Mouse (Mus musculus): ENCODE measurements around the gene Pelp1. TPM values are rescaled to one million over a fixed set of nuclear protein-coding genes. Genes with fewer than 3 reads are reported as not detected.

Gene Pelp1
- polyA plus RNA-seq (2016; fragmentation: Nextera tagmentation; extraction: Ambion mirVana) = 52.2 and 53.2 TPM in 2 replicates

DNA sequence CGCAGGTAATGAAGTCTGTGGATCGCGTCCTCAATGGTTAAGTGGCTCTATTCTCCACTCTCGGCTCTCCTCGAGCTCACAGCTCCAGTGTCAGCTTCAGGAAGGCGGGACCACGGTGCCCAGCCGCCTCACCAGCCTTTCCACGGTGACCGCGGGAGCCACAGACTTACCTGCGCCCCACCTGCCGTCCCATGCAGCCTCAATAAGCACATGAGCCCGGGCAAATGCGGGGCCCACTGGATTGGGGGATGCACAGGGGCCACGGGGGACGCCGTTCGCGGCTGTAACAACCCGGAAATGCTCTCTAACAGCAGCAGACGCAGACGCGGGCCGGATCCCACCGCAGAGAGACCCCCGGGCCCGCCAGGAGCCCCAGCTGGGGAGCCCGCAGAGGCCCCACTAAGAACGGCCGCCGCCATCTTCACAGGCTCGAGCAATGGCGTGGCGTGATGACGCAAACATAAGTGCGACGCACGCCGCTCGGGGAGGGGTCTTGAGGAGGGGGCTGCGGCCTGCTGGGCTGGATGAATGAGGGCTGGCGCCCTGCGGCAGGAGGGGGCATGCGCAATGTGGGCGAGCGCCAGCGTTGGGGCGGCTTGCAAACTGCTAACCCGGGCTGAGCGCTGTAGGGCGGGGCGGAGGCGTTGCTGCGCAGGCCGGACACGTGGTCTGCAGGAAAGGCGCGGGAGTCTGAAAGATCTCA, at the start of gene Pelp1:
TSS of gene Pelp1 (minus strand) at position 438 of the 703 bp plus-strand sequence.
- DNase-seq (ENCODE audit: low spot score) = peak; percentile 99
- H3K4me3 ChIP-seq = peak within 1 kb of the TSS; percentile 98
- peak within 1 kb of the TSS; percentile 96 for H3K27ac ChIP-seq (replicated peaks)
- H3K9me3 ChIP-seq (replicated peaks) = no peaks in the 10 kb centered on the region
- peaks cover 26% of the 10 kb centered on the region for H3K36me3 ChIP-seq
- H3K4me1 ChIP-seq = peaks cover 26% of the 10 kb centered on the region
- no peaks in the 10 kb centered on the region for H3K27me3 ChIP-seq (ENCODE audit: low read depth, poor library complexity, severe bottlenecking)
- WGBS = under 1% methylated on average over 59 of the region's 59 CpGs

GRCm38 (mm10) chr11:70458688-70459600, 49.1 kb upstream of the Pelp1 start, which contains the start of gene Zmynd15:
Zmynd15 (plus strand) TSS chr11:70459433.
- Histone ChIP-seq H3K9me3 (replicated peaks) (no peaks in the 10 kb centered on the region), H3K27me3 (ENCODE audit: low read depth, poor library complexity, severe bottlenecking) (peaks cover 64% of the 10 kb centered on the region), H3K27ac (replicated peaks) (peak within 1 kb of the TSS; percentile 46), H3K36me3 (peaks cover 6% of the 10 kb centered on the region; the same call in 1 of the 2 replicates), H3K4me3 (peak within 1 kb of the TSS; percentile 60), H3K4me1 (peaks cover 14% of the 10 kb centered on the region)
- DNase-seq (ENCODE audit: low spot score) = peak; percentile 37
- WGBS = 15% methylated on average over 32 of the region's 32 CpGs

GRCm38 (mm10) chr11:70453261-70454044, 43.6 kb upstream of the Pelp1 start:
- Histone ChIP-seq H3K9me3 (replicated peaks) (no peaks in the 10 kb centered on the region), H3K4me1 (peaks cover 25% of the 10 kb centered on the region), H3K27me3 (ENCODE audit: low read depth, poor library complexity, severe bottlenecking) (peaks cover 9% of the 10 kb centered on the region), H3K4me3 (peak overlapping the region; percentile 11; the same call in 1 of the 2 replicates), H3K27ac (replicated peaks) (no peak overlapping the region), H3K36me3 (peaks cover 15% of the 10 kb centered on the region; the same call in 1 of the 2 replicates)
- WGBS = 88% methylated on average over 9 of the region's 9 CpGs
- DNase-seq (ENCODE audit: low spot score) = no peak

DNA sequence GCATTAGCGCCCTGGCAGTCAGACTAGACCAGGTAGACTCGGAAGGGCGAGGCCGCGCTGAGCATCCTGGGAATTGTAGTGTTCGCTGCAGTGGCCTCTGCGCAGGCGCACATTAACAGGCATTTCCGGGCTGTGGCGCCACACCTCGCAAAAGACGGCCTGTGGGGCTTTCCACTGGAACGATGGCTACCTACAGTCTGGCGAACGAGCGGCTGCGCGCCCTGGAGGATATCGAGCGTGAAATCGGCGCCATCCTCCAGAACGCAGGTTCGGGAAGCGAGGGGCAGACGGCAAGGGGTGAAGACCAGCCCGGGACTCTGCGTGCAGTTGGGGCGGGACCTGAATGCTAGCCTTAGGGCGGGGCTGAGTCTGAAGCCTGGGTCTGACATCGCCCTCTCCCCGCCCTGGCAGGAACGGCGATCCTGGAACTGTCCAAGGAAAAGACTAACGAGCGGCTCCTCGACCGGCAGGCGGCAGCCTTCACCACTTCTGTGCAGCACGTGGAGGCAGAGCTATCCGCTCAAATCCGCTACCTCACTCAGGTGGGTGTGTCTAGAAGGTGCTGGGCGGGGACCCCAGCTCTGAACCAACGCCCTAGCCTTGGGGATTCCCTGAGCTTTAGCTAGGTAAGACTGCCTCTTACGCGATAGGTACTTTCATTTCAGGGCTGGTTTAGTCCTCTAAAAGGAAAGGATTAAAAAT, 42.1 kb upstream of the Pelp1 start, which contains the start of gene Med11:
TSS of gene Med11 (plus strand) at position 123 of the 702 bp plus-strand sequence.
- under 1% methylated on average over 46 of the region's 46 CpGs for WGBS
- Histone ChIP-seq H3K4me1 (peaks cover 25% of the 10 kb centered on the region), H3K36me3 (peaks cover 15% of the 10 kb centered on the region; the same call in 1 of the 2 replicates), H3K9me3 (replicated peaks) (no peaks in the 10 kb centered on the region), H3K4me3 (peak within 1 kb of the TSS; percentile 82), H3K27ac (replicated peaks) (peak within 1 kb of the TSS; percentile 95), H3K27me3 (ENCODE audit: low read depth, poor library complexity, severe bottlenecking) (no peaks in the 10 kb centered on the region)
- peak; percentile 95 for DNase-seq (ENCODE audit: low spot score)

DNA sequence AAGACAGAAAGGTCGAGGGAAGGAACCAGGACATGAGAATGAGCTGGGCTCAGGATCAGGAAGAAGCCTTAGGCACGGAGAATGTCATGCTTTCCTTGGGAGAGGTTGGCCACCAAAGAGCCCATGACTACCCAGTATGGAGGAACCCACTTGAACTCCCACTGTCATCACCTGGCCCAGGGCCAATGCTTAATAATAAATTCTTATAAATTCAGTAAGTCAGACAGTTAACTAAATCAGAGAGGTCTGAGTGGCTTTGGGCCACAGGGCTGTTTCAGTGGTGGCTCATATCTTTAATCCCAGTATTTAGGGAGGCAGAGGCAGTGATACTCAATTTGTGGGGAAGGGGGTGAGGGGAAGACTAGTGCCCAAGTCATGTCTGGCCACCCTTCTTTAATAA, 41.1 kb upstream of the Pelp1 start:
- H3K4me3 ChIP-seq = peak overlapping the region; percentile 82; the same call in 1 of the 2 replicates
- H3K4me1 ChIP-seq = peaks cover 25% of the 10 kb centered on the region
- WGBS = 85% methylated on average over 2 of the region's 2 CpGs
- H3K9me3 ChIP-seq (replicated peaks) = no peaks in the 10 kb centered on the region
- no peak overlapping the region for H3K27ac ChIP-seq (replicated peaks)
- H3K27me3 ChIP-seq (ENCODE audit: low read depth, poor library complexity, severe bottlenecking) = no peaks in the 10 kb centered on the region
- DNase-seq (ENCODE audit: low spot score) = no peak
- H3K36me3 ChIP-seq = peaks cover 15% of the 10 kb centered on the region; the same call in 1 of the 2 replicates

GRCm38 (mm10) chr11:70447373-70447772, 37.5 kb upstream of the Pelp1 start:
- DNase-seq (ENCODE audit: low spot score) = no peak
- 72% methylated on average over 1 of the region's 1 CpGs for WGBS
- peaks cover 11% of the 10 kb centered on the region for H3K4me1 ChIP-seq
- H3K27me3 ChIP-seq (ENCODE audit: low read depth, poor library complexity, severe bottlenecking) = no peaks in the 10 kb centered on the region
- no peak overlapping the region for H3K27ac ChIP-seq (replicated peaks)
- H3K36me3 ChIP-seq = 0 out of 2 replicates have a peak, but pooled peaks cover 3% of the 10 kb centered on the region
- no peaks in the 10 kb centered on the region for H3K9me3 ChIP-seq (replicated peaks)
- H3K4me3 ChIP-seq = no peak overlapping the region

DNA sequence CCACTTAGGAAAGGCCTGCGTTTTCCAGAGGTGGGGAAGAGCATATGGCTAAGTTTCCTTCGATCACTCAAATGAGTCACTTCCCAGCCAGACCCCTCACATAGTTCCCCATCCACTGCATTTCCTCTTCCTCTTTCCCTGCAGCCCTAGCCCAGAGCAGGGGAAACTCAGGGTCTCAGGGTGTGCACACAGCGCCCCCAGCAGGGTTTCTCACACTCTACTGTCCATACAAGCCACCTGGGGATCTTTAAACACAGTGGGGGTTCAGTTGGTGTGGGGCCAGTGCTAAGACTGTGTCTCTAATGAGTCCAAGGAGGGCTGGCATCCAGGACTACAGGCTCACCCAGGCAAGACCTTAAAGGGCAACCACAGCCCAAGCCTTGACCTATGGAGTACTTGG, 36.9 kb upstream of the Pelp1 start:
- Histone ChIP-seq H3K9me3 (replicated peaks) (no peaks in the 10 kb centered on the region), H3K4me3 (no peak overlapping the region), H3K36me3 (peaks cover 9% of the 10 kb centered on the region), H3K4me1 (peaks cover 7% of the 10 kb centered on the region; the same call in 1 of the 2 replicates), H3K27ac (replicated peaks) (no peak overlapping the region), H3K27me3 (ENCODE audit: low read depth, poor library complexity, severe bottlenecking) (no peaks in the 10 kb centered on the region)
- WGBS = 48% methylated on average over 3 of the region's 3 CpGs
- DNase-seq (ENCODE audit: low spot score) = no peak

GRCm38 (mm10) chr11:70444667-70445066, 34.8 kb upstream of the Pelp1 start:
- no peak overlapping the region for H3K27ac ChIP-seq (replicated peaks)
- no peaks in the 10 kb centered on the region for H3K27me3 ChIP-seq (ENCODE audit: low read depth, poor library complexity, severe bottlenecking)
- no peak for DNase-seq (ENCODE audit: low spot score)
- H3K36me3 ChIP-seq = peaks cover 29% of the 10 kb centered on the region
- 77% methylated on average over 6 of the region's 6 CpGs for WGBS
- H3K4me1 ChIP-seq = no peaks in the 10 kb centered on the region
- H3K4me3 ChIP-seq = no peak overlapping the region
- H3K9me3 ChIP-seq (replicated peaks) = no peaks in the 10 kb centered on the region

GRCm38 (mm10) chr11:70443964-70444363, 34.1 kb upstream of the Pelp1 start:
- H3K36me3 ChIP-seq = peaks cover 36% of the 10 kb centered on the region
- WGBS = 80% methylated on average over 3 of the region's 3 CpGs
- no peaks in the 10 kb centered on the region for H3K4me1 ChIP-seq

DNA sequence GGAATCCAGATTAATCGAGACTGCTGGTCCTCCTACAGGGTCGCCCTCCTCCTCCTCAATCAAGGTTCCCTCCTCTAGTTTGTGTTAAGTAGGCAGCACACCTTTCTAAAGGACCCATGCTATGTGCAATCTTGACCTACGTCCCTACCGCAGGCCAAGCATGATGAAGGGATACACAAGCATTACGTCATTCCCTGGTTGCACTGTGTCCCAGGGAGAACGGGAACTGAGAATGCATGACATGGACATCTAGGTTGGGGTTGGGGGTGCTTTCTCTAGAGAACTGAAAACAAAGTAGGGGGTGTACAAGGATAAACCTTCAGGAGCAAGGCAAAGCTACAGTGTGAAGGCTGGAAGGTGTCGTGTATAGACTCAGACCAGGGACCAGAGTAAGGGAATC, 32.1 kb upstream of the Pelp1 start:
- Histone ChIP-seq H3K4me1 (no peaks in the 10 kb centered on the region), H3K9me3 (replicated peaks) (no peaks in the 10 kb centered on the region), H3K27ac (replicated peaks) (no peak overlapping the region), H3K4me3 (no peak overlapping the region), H3K27me3 (ENCODE audit: low read depth, poor library complexity, severe bottlenecking) (no peaks in the 10 kb centered on the region), H3K36me3 (peaks cover 57% of the 10 kb centered on the region)
- WGBS = 93% methylated on average over 7 of the region's 7 CpGs
- no peak for DNase-seq (ENCODE audit: low spot score)

More at GRCm38 (mm10) chr11:70443964-70444363, 34.1 kb upstream of the Pelp1 start:
- no peak for DNase-seq (ENCODE audit: low spot score)
- H3K9me3 ChIP-seq (replicated peaks) = no peaks in the 10 kb centered on the region
- H3K4me3 ChIP-seq = no peak overlapping the region
- no peak overlapping the region for H3K27ac ChIP-seq (replicated peaks)
- H3K27me3 ChIP-seq (ENCODE audit: low read depth, poor library complexity, severe bottlenecking) = no peaks in the 10 kb centered on the region

GRCm38 (mm10) chr11:70440637-70441036, 30.8 kb upstream of the Pelp1 start:
- no peak for DNase-seq (ENCODE audit: low spot score)
- H3K9me3 ChIP-seq (replicated peaks) = no peaks in the 10 kb centered on the region
- H3K27ac ChIP-seq (replicated peaks) = no peak overlapping the region
- peaks cover 69% of the 10 kb centered on the region for H3K36me3 ChIP-seq
- WGBS = 94% methylated on average over 4 of the region's 4 CpGs
- H3K4me3 ChIP-seq = no peak overlapping the region
- H3K4me1 ChIP-seq = no peaks in the 10 kb centered on the region
- no peaks in the 10 kb centered on the region for H3K27me3 ChIP-seq (ENCODE audit: low read depth, poor library complexity, severe bottlenecking)
